ENCODE assay signal across 19 mouse cellular contexts in the genomic region with DNA sequence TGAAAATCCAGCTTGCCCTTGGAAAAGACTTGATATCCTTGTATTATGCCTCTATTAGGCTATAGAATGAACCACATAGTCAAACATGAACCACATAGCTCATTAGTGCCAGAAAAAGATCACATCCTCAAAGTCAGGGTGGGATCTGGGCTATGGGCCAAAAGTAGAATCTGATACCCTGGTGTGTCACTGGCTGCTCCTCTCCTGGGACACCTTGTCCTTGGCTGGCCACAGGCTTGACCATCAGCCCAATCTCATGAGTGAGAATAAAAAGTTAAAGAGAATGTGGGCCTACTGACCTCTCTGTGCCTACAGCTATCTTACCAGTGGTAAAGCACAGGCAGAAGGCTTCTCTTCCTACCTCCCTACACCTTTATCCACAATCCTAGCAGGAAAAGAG.
"Had no signal": no experiment of that assay in that cellular context is flagged by ENCODE, and none has a peak within 500 bp of the region (broad histone marks: within the 10 kb centered on the region; RNA-seq: fewer than 3 reads in every experiment).

No protein-coding gene starts in this region.

- H3K27ac ChIP-seq: midbrain, embryonic 10.5 days; midbrain, embryonic 12.5 days; neural tube, embryonic 13.5 days; neural tube, embryonic 15.5 days; stomach, embryonic 15.5 days; stomach, postnatal 0 days had no signal

- H3K4me3 ChIP-seq: midbrain, embryonic 10.5 days; midbrain, embryonic 12.5 days; myocyte; neural tube, embryonic 13.5 days; neural tube, embryonic 15.5 days; stomach, embryonic 15.5 days had no signal

- DNase-seq: lung, adult 18-20 months; lung, embryonic 14.5 days; lung, postnatal 10 days; lung, postnatal 4 days; midbrain, embryonic 14.5 days; retina, postnatal 1 day; right cerebral cortex, adult 18-20 months; right cerebral cortex, postnatal 25 days; right cerebral cortex, postnatal 4 days; thymus, adult 2 months; thymus, postnatal 25 days; thymus, postnatal 4 days had no signal
